Mouse (Mus musculus): ENCODE measurements around the gene Hoxa5. TPM values are rescaled to one million over a fixed set of nuclear protein-coding genes. Genes with fewer than 3 reads are reported as not detected.

Gene Hoxa5
- polyA plus RNA-seq, 1 experiment from 2014 or later: not detected

DNA sequence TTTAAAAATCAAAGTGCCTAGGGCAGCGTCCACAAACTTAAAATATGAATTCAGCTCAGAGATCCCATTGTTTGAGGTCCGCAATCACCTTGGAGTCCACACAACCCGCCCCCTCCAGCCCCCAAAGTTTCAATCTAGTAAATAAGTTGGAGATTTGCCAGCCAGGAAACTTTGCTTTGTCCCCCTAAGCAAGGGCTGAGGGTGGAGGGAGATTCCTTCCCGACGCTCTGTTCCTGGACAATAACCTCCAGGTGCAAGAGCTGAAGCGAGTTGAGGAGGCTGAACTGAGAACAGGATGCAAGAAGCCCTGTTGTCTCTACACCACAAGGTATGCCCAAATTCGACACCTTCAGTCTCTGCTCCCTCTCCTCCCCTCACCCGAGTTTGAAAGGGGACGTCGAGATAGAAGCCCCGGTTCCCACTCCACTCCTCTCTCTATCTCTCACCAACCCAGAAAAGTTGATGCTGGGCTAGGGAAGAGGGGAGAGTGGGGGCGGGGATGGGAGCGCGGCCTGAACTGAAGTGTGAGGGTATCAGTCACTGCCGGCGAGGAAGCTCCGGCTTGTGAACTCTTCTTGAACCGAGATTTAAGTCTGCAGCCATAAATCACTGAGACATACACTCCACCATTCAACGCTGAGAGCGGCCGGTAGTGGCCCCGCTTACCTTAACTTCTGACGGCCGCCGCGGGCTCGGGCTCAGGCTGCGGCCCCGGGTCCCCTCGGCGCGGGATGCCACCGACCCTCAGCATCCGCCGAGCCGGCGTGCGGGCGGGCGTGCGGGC, 29.2 kb downstream of the Hoxa5 start:
- Histone ChIP-seq H3K4me2 (ENCODE audit: low read depth, low read length, severe bottlenecking) (no peak overlapping the region), H3K36me3 (ENCODE audit: control insufficient read depth, insufficient read depth, low read length) (no peaks in the 10 kb centered on the region), H3K9ac (ENCODE audit: low read length) (no peak overlapping the region), H3K27ac (ENCODE audit: low read depth, low read length) (no peak overlapping the region), H3K4me3 (ENCODE audit: low read depth, low read length) (no peak overlapping the region), H3K9me3 (ENCODE audit: control insufficient read depth, low read length) (no peaks in the 10 kb centered on the region), H3K4me1 (replicated peaks; ENCODE audit: control insufficient read depth, insufficient read depth, low read length) (0 out of 2 replicates have a peak, but pooled peaks cover 3% of the 10 kb centered on the region), H3K27me3 (ENCODE audit: control insufficient read depth, insufficient read depth, low read length) (peaks cover 98% of the 10 kb centered on the region)
- under 1% methylated on average over 41 of the region's 41 CpGs for WGBS
- ATAC-seq (replicated peaks; ENCODE audit: low FRiP score) (no peak), DNase-seq (ENCODE audit: low spot score) (no peak)

DNA sequence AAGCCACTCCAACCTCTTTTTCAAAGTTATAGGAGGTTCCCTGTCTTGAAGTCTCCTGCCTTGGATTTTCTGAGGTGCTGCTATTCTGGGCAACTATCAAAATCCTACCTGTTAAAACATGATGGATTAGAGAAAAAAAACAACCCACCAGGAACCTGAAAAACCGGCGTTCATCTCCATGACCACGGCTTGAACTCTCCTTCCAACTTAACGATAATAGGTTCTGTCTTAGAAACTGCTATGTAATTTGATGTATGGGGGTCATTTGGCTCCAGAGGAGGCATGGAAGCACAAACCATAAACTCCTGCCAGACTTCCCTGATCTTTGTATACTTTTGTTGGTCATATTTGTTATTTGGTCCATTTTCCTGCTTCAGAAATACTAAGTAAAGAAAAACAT, 30.7 kb downstream of the Hoxa5 start:
- Histone ChIP-seq H3K27ac (ENCODE audit: low read depth, low read length) (no peak overlapping the region), H3K4me1 (replicated peaks; ENCODE audit: control insufficient read depth, insufficient read depth, low read length) (0 out of 2 replicates have a peak, but pooled peaks cover 3% of the 10 kb centered on the region), H3K36me3 (ENCODE audit: control insufficient read depth, insufficient read depth, low read length) (no peaks in the 10 kb centered on the region), H3K27me3 (ENCODE audit: control insufficient read depth, insufficient read depth, low read length) (peaks cover 96% of the 10 kb centered on the region), H3K4me2 (ENCODE audit: low read depth, low read length, severe bottlenecking) (no peak overlapping the region), H3K9me3 (ENCODE audit: control insufficient read depth, low read length) (no peaks in the 10 kb centered on the region), H3K9ac (ENCODE audit: low read length) (no peak overlapping the region), H3K4me3 (ENCODE audit: low read depth, low read length) (no peak overlapping the region)
- no peak for ATAC-seq (replicated peaks; ENCODE audit: low FRiP score)
- DNase-seq (ENCODE audit: low spot score): no peak
- 4% methylated on average over 4 of the region's 4 CpGs for WGBS

- Histone ChIP-seq H3K9me3 (ENCODE audit: control insufficient read depth, low read length) (no peaks in the 10 kb centered on the region), H3K4me3 (ENCODE audit: low read depth, low read length) (peak overlapping the region; percentile 15; the same call in 1 of the 2 replicates), H3K4me1 (replicated peaks; ENCODE audit: control insufficient read depth, insufficient read depth, low read length) (0 out of 2 replicates have a peak, but pooled peaks cover 3% of the 10 kb centered on the region), H3K4me2 (ENCODE audit: low read depth, low read length, severe bottlenecking) (peak overlapping the region; percentile 37; the same call in 1 of the 2 replicates), H3K27ac (ENCODE audit: low read depth, low read length) (no peak overlapping the region), H3K9ac (ENCODE audit: low read length) (no peak overlapping the region), H3K27me3 (ENCODE audit: control insufficient read depth, insufficient read depth, low read length) (peaks cover 96% of the 10 kb centered on the region), H3K36me3 (ENCODE audit: control insufficient read depth, insufficient read depth, low read length) (no peaks in the 10 kb centered on the region)
- ATAC-seq (replicated peaks; ENCODE audit: low FRiP score) (0 out of 2 replicates have a peak, but pooled peaks have one; percentile 63), DNase-seq (ENCODE audit: low spot score) (peak; percentile 88)
- WGBS: under 1% methylated on average over 35 of the region's 35 CpGs
Measured at GRCm38 (mm10) chr6:52172501-52172900, 31.9 kb downstream of the Hoxa5 start.

GRCm38 (mm10) chr6:52171938-52172337, 32.4 kb downstream of the Hoxa5 start:
- Histone ChIP-seq H3K36me3 (ENCODE audit: control insufficient read depth, insufficient read depth, low read length) (no peaks in the 10 kb centered on the region), H3K9ac (ENCODE audit: low read length) (no peak overlapping the region), H3K4me3 (ENCODE audit: low read depth, low read length) (no peak overlapping the region), H3K9me3 (ENCODE audit: control insufficient read depth, low read length) (no peaks in the 10 kb centered on the region), H3K4me1 (replicated peaks; ENCODE audit: control insufficient read depth, insufficient read depth, low read length) (0 out of 2 replicates have a peak, but pooled peaks cover 3% of the 10 kb centered on the region), H3K4me2 (ENCODE audit: low read depth, low read length, severe bottlenecking) (no peak overlapping the region), H3K27me3 (ENCODE audit: control insufficient read depth, insufficient read depth, low read length) (peaks cover 96% of the 10 kb centered on the region), H3K27ac (ENCODE audit: low read depth, low read length) (no peak overlapping the region)
- WGBS: 3% methylated on average over 7 of the region's 7 CpGs
- ATAC-seq (replicated peaks; ENCODE audit: low FRiP score) (no peak), DNase-seq (ENCODE audit: low spot score) (peak; percentile 48)

GRCm38 (mm10) chr6:52171331-52171730, 33.1 kb downstream of the Hoxa5 start:
- H3K27ac ChIP-seq (ENCODE audit: low read depth, low read length): no peak overlapping the region
- H3K27me3 ChIP-seq (ENCODE audit: control insufficient read depth, insufficient read depth, low read length): peaks cover 96% of the 10 kb centered on the region
- ATAC-seq (replicated peaks; ENCODE audit: low FRiP score) (no peak), DNase-seq (ENCODE audit: low spot score) (peak; percentile 52)
- 1% methylated on average over 4 of the region's 4 CpGs for WGBS
- H3K36me3 ChIP-seq (ENCODE audit: control insufficient read depth, insufficient read depth, low read length): no peaks in the 10 kb centered on the region
- no peak overlapping the region for H3K4me2 ChIP-seq (ENCODE audit: low read depth, low read length, severe bottlenecking)
- H3K4me3 ChIP-seq (ENCODE audit: low read depth, low read length): no peak overlapping the region
- 0 out of 2 replicates have a peak, but pooled peaks cover 3% of the 10 kb centered on the region for H3K4me1 ChIP-seq (replicated peaks; ENCODE audit: control insufficient read depth, insufficient read depth, low read length)
- no peaks in the 10 kb centered on the region for H3K9me3 ChIP-seq (ENCODE audit: control insufficient read depth, low read length)
- H3K9ac ChIP-seq (ENCODE audit: low read length): no peak overlapping the region

GRCm38 (mm10) chr6:52170898-52171223, 33.5 kb downstream of the Hoxa5 start:
- no peaks in the 10 kb centered on the region for H3K9me3 ChIP-seq (ENCODE audit: control insufficient read depth, low read length)
- H3K27me3 ChIP-seq (ENCODE audit: control insufficient read depth, insufficient read depth, low read length): peaks cover 96% of the 10 kb centered on the region
- H3K27ac ChIP-seq (ENCODE audit: low read depth, low read length): no peak overlapping the region
- ATAC-seq (replicated peaks; ENCODE audit: low FRiP score) (no peak), DNase-seq (ENCODE audit: low spot score) (no peak)
- no peak overlapping the region for H3K4me3 ChIP-seq (ENCODE audit: low read depth, low read length)
- no peak overlapping the region for H3K9ac ChIP-seq (ENCODE audit: low read length)
- WGBS: 2% methylated on average over 5 of the region's 5 CpGs
- 0 out of 2 replicates have a peak, but pooled peaks cover 3% of the 10 kb centered on the region for H3K4me1 ChIP-seq (replicated peaks; ENCODE audit: control insufficient read depth, insufficient read depth, low read length)
- H3K4me2 ChIP-seq (ENCODE audit: low read depth, low read length, severe bottlenecking): no peak overlapping the region
- no peaks in the 10 kb centered on the region for H3K36me3 ChIP-seq (ENCODE audit: control insufficient read depth, insufficient read depth, low read length)

- under 1% methylated on average over 39 of the region's 40 CpGs for WGBS
- no peak overlapping the region for H3K4me2 ChIP-seq (ENCODE audit: low read depth, low read length, severe bottlenecking)
- 0 out of 2 replicates have a peak, but pooled peaks cover 3% of the 10 kb centered on the region for H3K4me1 ChIP-seq (replicated peaks; ENCODE audit: control insufficient read depth, insufficient read depth, low read length)
- DNase-seq (ENCODE audit: low spot score) (peak; percentile 54), ATAC-seq (replicated peaks; ENCODE audit: low FRiP score) (no peak)
- H3K4me3 ChIP-seq (ENCODE audit: low read depth, low read length): no peak overlapping the region
- H3K36me3 ChIP-seq (ENCODE audit: control insufficient read depth, insufficient read depth, low read length): no peaks in the 10 kb centered on the region
- no peak overlapping the region for H3K9ac ChIP-seq (ENCODE audit: low read length)
- peaks cover 96% of the 10 kb centered on the region for H3K27me3 ChIP-seq (ENCODE audit: control insufficient read depth, insufficient read depth, low read length)
- H3K9me3 ChIP-seq (ENCODE audit: control insufficient read depth, low read length): no peaks in the 10 kb centered on the region
- H3K27ac ChIP-seq (ENCODE audit: low read depth, low read length): no peak overlapping the region
Measured at GRCm38 (mm10) chr6:52170166-52170897, 34.1 kb downstream of the Hoxa5 start.

GRCm38 (mm10) chr6:52169499-52170165, 34.8 kb downstream of the Hoxa5 start:
- peak; percentile 55 for DNase-seq (ENCODE audit: low spot score)

More at GRCm38 (mm10) chr6:52169499-52170165, 34.8 kb downstream of the Hoxa5 start:
- H3K9ac ChIP-seq (ENCODE audit: low read length): no peak overlapping the region
- no peak overlapping the region for H3K4me3 ChIP-seq (ENCODE audit: low read depth, low read length)
- H3K27me3 ChIP-seq (ENCODE audit: control insufficient read depth, insufficient read depth, low read length): peaks cover 96% of the 10 kb centered on the region
- no peak for ATAC-seq (replicated peaks; ENCODE audit: low FRiP score)
- H3K36me3 ChIP-seq (ENCODE audit: control insufficient read depth, insufficient read depth, low read length): no peaks in the 10 kb centered on the region
- H3K4me2 ChIP-seq (ENCODE audit: low read depth, low read length, severe bottlenecking): no peak overlapping the region
- no peaks in the 10 kb centered on the region for H3K9me3 ChIP-seq (ENCODE audit: control insufficient read depth, low read length)
- WGBS: 2% methylated on average over 16 of the region's 16 CpGs
- 0 out of 2 replicates have a peak, but pooled peaks cover 3% of the 10 kb centered on the region for H3K4me1 ChIP-seq (replicated peaks; ENCODE audit: control insufficient read depth, insufficient read depth, low read length)
- H3K27ac ChIP-seq (ENCODE audit: low read depth, low read length): no peak overlapping the region
